Mouse (Mus musculus) kidney, adult 9 months (tissue): Measurements from ENCODE around the gene Gpr157.
"Not testable (repeated sequence)": the region's sequence is repeated elsewhere in the genome, so short reads cannot be mapped to it uniquely, and the experiment has no call there.

Source experiments
- DNase-seq: peaks from one replicate; pipeline ENCODE4 v3.0.0; 2022

The Gpr157 gene

GRCm38 (mm10) chr4:150087161-150087889, at the start of gene Gpr157:
Gpr157 (plus strand) TSS chr4:150087365.
- DNase-seq = peak; percentile 94

GRCm38 (mm10) chr4:150038533-150038932, 48.6 kb upstream of the Gpr157 start:
- no peak for DNase-seq

- no peak for DNase-seq
Observed at GRCm38 (mm10) chr4:150040003-150040581, 47.1 kb upstream of the Gpr157 start.

GRCm38 (mm10) chr4:150040856-150041255, 46.3 kb upstream of the Gpr157 start:
- not testable (repeated sequence) for DNase-seq

GRCm38 (mm10) chr4:150041346-150042110, 45.6 kb upstream of the Gpr157 start:
- no peak for DNase-seq

GRCm38 (mm10) chr4:150043591-150043990, 43.6 kb upstream of the Gpr157 start:
- DNase-seq = no peak

- DNase-seq = peak; percentile 71
Observed at GRCm38 (mm10) chr4:150048038-150048437, 39.1 kb upstream of the Gpr157 start.

GRCm38 (mm10) chr4:150048478-150049156, 38.5 kb upstream of the Gpr157 start:
- DNase-seq = peak; percentile 20

GRCm38 (mm10) chr4:150049157-150049513, 38.0 kb upstream of the Gpr157 start:
- no peak for DNase-seq

GRCm38 (mm10) chr4:150049564-150050226, 37.5 kb upstream of the Gpr157 start:
- DNase-seq = no peak

GRCm38 (mm10) chr4:150051514-150051913, 35.7 kb upstream of the Gpr157 start:
- DNase-seq = no peak

GRCm38 (mm10) chr4:150052380-150052779, 34.8 kb upstream of the Gpr157 start:
- DNase-seq = no peak

- no peak for DNase-seq
Observed at GRCm38 (mm10) chr4:150056171-150056570, 31.0 kb upstream of the Gpr157 start.

GRCm38 (mm10) chr4:150057722-150058121, 29.4 kb upstream of the Gpr157 start:
- no peak for DNase-seq

- no peak for DNase-seq
Observed at GRCm38 (mm10) chr4:150059841-150060468, 27.2 kb upstream of the Gpr157 start.

- DNase-seq = peak; percentile 40
Observed at GRCm38 (mm10) chr4:150060469-150061170, 26.5 kb upstream of the Gpr157 start.

- DNase-seq = peak; percentile 57
Observed at GRCm38 (mm10) chr4:150061432-150062225, 25.5 kb upstream of the Gpr157 start.

- no peak for DNase-seq
Observed at GRCm38 (mm10) chr4:150066706-150067323, 20.4 kb upstream of the Gpr157 start.

- DNase-seq = no peak
Observed at GRCm38 (mm10) chr4:150068216-150068615, 18.9 kb upstream of the Gpr157 start.

GRCm38 (mm10) chr4:150070136-150070535, 17.0 kb upstream of the Gpr157 start:
- peak; percentile 64 for DNase-seq
